In the genomic region with DNA sequence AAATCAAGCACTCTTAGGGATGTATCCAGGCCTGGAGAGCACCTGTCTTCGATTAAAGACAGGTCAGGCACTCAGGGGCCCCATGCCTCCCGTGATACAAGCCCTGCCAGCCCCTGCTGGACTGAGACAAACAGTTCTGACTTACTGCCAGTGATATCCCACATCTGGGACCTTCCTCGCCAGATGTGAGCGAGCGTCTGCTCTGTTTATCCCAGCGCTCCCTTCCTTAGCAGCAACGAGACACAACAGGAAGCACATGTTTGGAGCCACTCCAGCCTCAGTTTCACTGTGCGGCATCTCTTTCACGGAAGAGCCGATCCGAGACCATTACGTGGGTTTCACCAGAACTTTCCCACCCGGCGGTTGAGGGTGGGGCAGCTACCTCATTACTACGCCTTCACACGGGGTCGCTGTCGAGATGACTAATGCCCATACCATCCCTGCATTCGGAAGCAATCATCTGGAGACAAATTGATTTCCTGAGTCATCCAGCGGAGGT, we compare ENCODE assay signal across 9 mouse cellular contexts. TPM values are rescaled to one million over a fixed set of nuclear protein-coding genes. Genes with fewer than 3 reads are reported as not detected.
DNase-seq lines count a peak whose midpoint lies in the region; ATAC-seq and TF ChIP-seq lines count a peak whose summit lies in the region.
"Had no signal": no experiment of that assay in that cellular context is flagged by ENCODE, and none has a peak within 500 bp of the region (broad histone marks: within the 10 kb centered on the region; RNA-seq: fewer than 3 reads in every experiment).

No protein-coding gene starts in this region.

- peak overlapping the region; percentile 24; the same call in 1 of the 2 replicates for H3K4me3 ChIP-seq in hindbrain, embryonic 15.5 days
- peak overlapping the region; percentile 27 for H3K4me3 ChIP-seq in lung, embryonic 14.5 days (ENCODE audit: low read depth, low read length)

- peak overlapping the region; percentile 50 for H3K4me2 ChIP-seq in hindbrain, embryonic 15.5 days
- H3K4me2 ChIP-seq in lung, embryonic 14.5 days: peak overlapping the region; percentile 56

- peak; percentile 25 for DNase-seq in urinary bladder, postnatal 25 days (ENCODE audit: low spot score)
- DNase-seq in urinary bladder, adult 2 months (ENCODE audit: low spot score): no peak
- DNase-seq in gastrocnemius, postnatal 10 days: peak; percentile 47
- peak; percentile 92 for DNase-seq in lung, embryonic 14.5 days
- peak; percentile 64 for DNase-seq in skeletal muscle tissue, adult 2 months (ENCODE audit: low read depth, low spot score)
- DNase-seq in frontal cortex, postnatal 14 days (ENCODE audit: low spot score in 2 of 2): no peak
- DNase-seq in spleen, adult 18-20 months: no peak

- no peaks in the 10 kb centered on the region for H3K27me3 ChIP-seq in hindbrain, embryonic 15.5 days
- H3K27me3 ChIP-seq in lung, embryonic 14.5 days (ENCODE audit: insufficient read depth, low read length): no peaks in the 10 kb centered on the region

- H3K27ac ChIP-seq in hindbrain, embryonic 15.5 days (replicated peaks): no peak overlapping the region
- H3K27ac ChIP-seq in lung, embryonic 14.5 days (ENCODE audit: low read depth): peak overlapping the region; percentile 78
- H3K27ac ChIP-seq: macrophage had no signal

- no peaks in the 10 kb centered on the region for H3K36me3 ChIP-seq in hindbrain, embryonic 15.5 days
- no peaks in the 10 kb centered on the region for H3K36me3 ChIP-seq in lung, embryonic 14.5 days (ENCODE audit: insufficient read depth)

- peak; percentile 19; the same call in 1 of the 2 replicates for TF ChIP-seq CTCF in lung, embryonic 14.5 days (IDR thresholded peaks at IDR 0.05; ENCODE audit: low read depth)

- no peaks in the 10 kb centered on the region for H3K9me3 ChIP-seq in hindbrain, embryonic 15.5 days
- no peaks in the 10 kb centered on the region for H3K9me3 ChIP-seq in lung, embryonic 14.5 days (ENCODE audit: low read depth, low read length)

- peaks cover 35% of the 10 kb centered on the region for H3K4me1 ChIP-seq in hindbrain, embryonic 15.5 days (replicated peaks)
- peaks cover 14% of the 10 kb centered on the region for H3K4me1 ChIP-seq in lung, embryonic 14.5 days (ENCODE audit: insufficient read depth)

- no peak for ATAC-seq in hindbrain, embryonic 15.5 days (ENCODE audit: low FRiP score, low read depth)
- peak; percentile 89 for ATAC-seq in lung, embryonic 14.5 days (ENCODE audit: insufficient read depth)

- 18% methylated on average over 20 of the region's 20 CpGs for WGBS in hindbrain, embryonic 15.5 days
- 16% methylated on average over 20 of the region's 20 CpGs for WGBS in lung, embryonic 14.5 days

- H3K9ac ChIP-seq in hindbrain, embryonic 15.5 days: no peak overlapping the region
- H3K9ac ChIP-seq in lung, embryonic 14.5 days: peak overlapping the region; percentile 2; the same call in 1 of the 2 replicates

RNA-seq across cellular contexts. Expression of a gene that starts 23.3 kb away (rescaled TPM):
- 6.8 and 8.2 TPM in 2 replicates for polyA plus RNA-seq in urinary bladder, adult 2 months (2012; rRNA removed)
- total RNA-seq in gastrocnemius, postnatal 10 days (2021): under 1 TPM; 0.45 TPM
- not detected in 2 replicates for polyA plus RNA-seq in hindbrain, embryonic 15.5 days (2015; fragmentation: Nextera tagmentation; extraction: Ambion mirVana)
- polyA plus RNA-seq in lung, embryonic 14.5 days (2014; fragmentation: Nextera tagmentation; extraction: Ambion mirVana): 4.1 and 4.5 TPM in 2 replicates
- polyA plus RNA-seq: macrophage had no signal

Comparison
In these comparisons a context has a peak if more than half of its experiments do, and no peak if none do; other contexts are left out.
1. DNase-seq: peak in urinary bladder, postnatal 25 days (single experiment), gastrocnemius, postnatal 10 days (single experiment), lung, embryonic 14.5 days (single experiment) and skeletal muscle tissue, adult 2 months (single experiment); none in urinary bladder, adult 2 months (single experiment), frontal cortex, postnatal 14 days (0 of 2) and spleen, adult 18-20 months (0 of 2).